Mouse (Mus musculus) E14TG2a.4 (cell line): ENCODE measurements around the gene Nbas.

Experiments used
- H3K27me3 ChIP-seq: 2 replicates; pipeline ENCODE4 v1.6.1; 2014; ENCODE audit warnings: low read length, control low read depth; ENCODE audit not compliant: insufficient read depth
- H3K36me3 ChIP-seq: 2 replicates; pipeline ENCODE4 v1.6.1; 2014; ENCODE audit warnings: low read length, control low read depth; ENCODE audit not compliant: insufficient read depth
- H3K4me1 ChIP-seq: replicated peaks from 2 replicates; pipeline ENCODE4 v1.6.1; 2014; ENCODE audit warnings: low read depth, low read length, control low read depth
- H3K4me3 ChIP-seq: replicated peaks from 2 replicates; pipeline ENCODE4 v1.5.1; 2014; ENCODE audit warnings: mild to moderate bottlenecking, low read length
- H3K9me3 ChIP-seq: 2 replicates; pipeline ENCODE4 v1.6.1; 2014; ENCODE audit warnings: low read length, control low read depth
- CTCF ChIP-seq: conservative IDR thresholded peaks from 2 replicates; pipeline ENCODE4 v1.5.1; 2014; ENCODE audit warnings: low read length
- NANOG ChIP-seq: IDR thresholded peaks from 2 replicates; pipeline ENCODE4 v1.6.1; 2014; ENCODE audit warnings: borderline replicate concordance, low read length, mixed read lengths
- POU5F1 ChIP-seq: IDR thresholded peaks from 2 replicates; pipeline ENCODE4 v1.6.1; 2014; ENCODE audit warnings: low read length, borderline replicate concordance

The Nbas gene

DNA sequence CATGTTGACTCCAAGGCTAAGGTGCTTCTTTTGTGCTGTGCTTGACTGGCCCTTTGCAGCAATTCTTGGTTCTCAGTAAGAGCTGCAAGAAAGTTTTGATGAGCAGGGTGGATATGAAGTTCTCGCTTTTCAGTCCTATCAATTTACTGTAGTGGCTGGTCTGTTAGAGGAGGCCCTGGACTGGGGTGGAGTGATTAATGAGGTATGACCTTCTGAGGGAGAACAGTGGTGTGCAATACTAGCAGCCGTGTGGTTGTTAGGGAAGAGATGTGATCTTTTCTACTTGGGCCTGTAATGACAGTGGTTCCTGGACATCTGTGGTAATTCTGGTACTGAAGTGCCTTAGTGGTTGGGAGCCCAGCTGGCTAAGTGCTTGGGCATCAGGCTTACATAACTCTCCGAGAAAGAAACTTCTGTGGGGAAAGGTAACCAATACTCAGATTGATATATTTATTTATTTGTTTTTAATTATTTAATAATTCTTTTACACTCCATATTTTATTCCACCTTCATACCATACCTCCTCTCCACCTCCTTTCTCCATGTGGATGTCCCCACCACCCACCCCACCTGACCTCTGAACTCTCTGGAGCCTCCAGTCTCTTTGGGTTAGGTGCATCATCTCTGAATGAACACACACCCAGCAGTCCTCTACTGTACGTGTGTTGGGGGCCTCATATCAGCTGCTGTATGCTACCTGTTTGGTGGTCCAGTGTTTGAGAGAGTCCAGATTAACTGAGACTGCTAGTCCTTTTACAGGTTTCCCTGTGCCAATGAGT is 175.9 kb downstream of the Nbas start:
- H3K27me3 ChIP-seq = no peaks in the 10 kb centered on the region
- no peak for TF ChIP-seq NANOG
- TF ChIP-seq POU5F1 = no peak
- no peak for TF ChIP-seq CTCF
- no peaks in the 10 kb centered on the region for H3K9me3 ChIP-seq
- no peaks in the 10 kb centered on the region for H3K36me3 ChIP-seq
- no peak overlapping the region for H3K4me3 ChIP-seq
- no peaks in the 10 kb centered on the region for H3K4me1 ChIP-seq

GRCm38 (mm10) chr12:13445486-13446065 is 176.6 kb downstream of the Nbas start:
- Histone ChIP-seq H3K36me3 (no peaks in the 10 kb centered on the region), H3K9me3 (no peaks in the 10 kb centered on the region), H3K27me3 (no peaks in the 10 kb centered on the region), H3K4me1 (no peaks in the 10 kb centered on the region), H3K4me3 (no peak overlapping the region)
- TF ChIP-seq POU5F1 (no peak), NANOG (no peak), CTCF (no peak)

DNA sequence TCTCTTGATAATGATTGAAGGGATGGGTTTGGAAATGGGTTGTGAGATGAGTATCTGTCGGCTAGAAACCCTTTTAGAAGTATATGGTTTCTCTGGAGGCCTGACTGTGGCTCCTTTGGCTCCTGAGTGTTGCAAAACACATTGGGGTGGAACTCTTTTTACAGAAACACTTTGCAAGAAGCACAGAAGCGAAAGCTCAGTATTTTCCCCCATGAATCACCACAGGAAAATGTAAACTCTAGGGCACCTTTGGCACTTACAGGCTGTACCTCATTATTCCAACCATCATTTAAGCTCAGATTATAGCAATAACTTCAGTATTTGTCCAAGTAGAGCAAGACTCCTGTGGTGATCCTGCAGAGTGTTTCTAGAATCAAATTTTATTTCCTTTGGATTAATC is 180.0 kb downstream of the Nbas start:
- Histone ChIP-seq H3K36me3 (no peaks in the 10 kb centered on the region), H3K4me3 (no peak overlapping the region), H3K27me3 (no peaks in the 10 kb centered on the region), H3K9me3 (no peaks in the 10 kb centered on the region), H3K4me1 (no peaks in the 10 kb centered on the region)
- TF ChIP-seq POU5F1 = no peak
- no peak for TF ChIP-seq CTCF
- no peak for TF ChIP-seq NANOG

DNA sequence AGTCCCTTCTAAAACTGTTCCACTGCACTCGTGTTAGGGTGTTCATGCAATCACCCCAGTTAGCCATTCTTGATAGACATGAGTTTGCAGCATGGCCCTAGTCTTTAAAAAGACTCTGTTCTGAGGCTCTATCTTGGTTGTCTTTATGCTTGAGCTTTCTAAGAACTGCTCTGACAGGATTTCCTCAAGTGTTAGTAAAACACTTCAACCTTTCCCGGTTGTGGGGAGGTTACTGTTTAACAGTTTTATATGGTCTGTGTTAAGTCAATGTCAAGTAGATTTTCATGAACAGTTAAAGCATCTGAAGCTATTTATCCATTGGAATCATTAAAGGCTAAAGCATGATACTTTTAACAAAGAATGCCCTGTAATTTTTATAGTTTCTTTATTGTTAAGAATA is 183.1 kb downstream of the Nbas start:
- Histone ChIP-seq H3K4me1 (no peaks in the 10 kb centered on the region), H3K36me3 (no peaks in the 10 kb centered on the region), H3K9me3 (no peaks in the 10 kb centered on the region), H3K4me3 (no peak overlapping the region), H3K27me3 (no peaks in the 10 kb centered on the region)
- TF ChIP-seq POU5F1 (no peak), CTCF (no peak), NANOG (no peak)

GRCm38 (mm10) chr12:13460223-13460853 is 191.4 kb downstream of the Nbas start:
- Histone ChIP-seq H3K9me3 (no peaks in the 10 kb centered on the region), H3K27me3 (no peaks in the 10 kb centered on the region), H3K4me1 (no peaks in the 10 kb centered on the region)

DNA sequence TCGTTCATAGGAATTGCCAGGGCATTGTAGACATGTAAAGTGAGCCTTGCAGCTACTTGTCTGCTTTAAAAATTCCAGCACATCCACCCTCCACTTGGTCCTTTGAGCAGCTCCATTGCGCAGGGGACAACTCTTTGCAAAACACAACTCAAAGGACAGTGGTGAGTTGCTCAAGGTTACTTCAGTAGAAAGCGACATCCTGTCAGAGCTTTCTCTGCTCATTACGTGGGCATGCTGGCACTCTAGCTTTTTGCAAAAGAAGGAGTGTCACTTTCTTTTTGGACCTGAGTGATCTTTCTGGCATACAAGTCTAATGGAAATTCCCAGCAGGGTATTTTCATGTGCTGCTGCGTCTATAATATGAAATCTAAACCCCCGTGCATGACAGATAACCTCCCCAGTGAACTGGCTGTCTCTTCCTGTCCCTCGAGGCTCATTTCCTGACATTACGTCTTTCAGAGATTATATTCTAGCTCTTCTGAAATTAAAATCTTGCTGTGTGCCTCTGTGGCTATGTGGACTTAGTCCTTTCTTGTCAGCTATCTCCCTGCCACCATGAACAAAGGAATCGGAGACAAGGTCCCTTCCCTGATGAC is 192.7 kb downstream of the Nbas start:
- Histone ChIP-seq H3K9me3 (no peaks in the 10 kb centered on the region), H3K4me1 (no peaks in the 10 kb centered on the region), H3K27me3 (no peaks in the 10 kb centered on the region), H3K4me3 (no peak overlapping the region), H3K36me3 (no peaks in the 10 kb centered on the region)
- TF ChIP-seq CTCF (no peak), NANOG (no peak), POU5F1 (no peak)

More at GRCm38 (mm10) chr12:13460223-13460853, 191.4 kb downstream of the Nbas start:
- Histone ChIP-seq H3K4me3 (no peak overlapping the region), H3K36me3 (no peaks in the 10 kb centered on the region)
- TF ChIP-seq NANOG = no peak
- no peak for TF ChIP-seq POU5F1
- no peak for TF ChIP-seq CTCF

DNA sequence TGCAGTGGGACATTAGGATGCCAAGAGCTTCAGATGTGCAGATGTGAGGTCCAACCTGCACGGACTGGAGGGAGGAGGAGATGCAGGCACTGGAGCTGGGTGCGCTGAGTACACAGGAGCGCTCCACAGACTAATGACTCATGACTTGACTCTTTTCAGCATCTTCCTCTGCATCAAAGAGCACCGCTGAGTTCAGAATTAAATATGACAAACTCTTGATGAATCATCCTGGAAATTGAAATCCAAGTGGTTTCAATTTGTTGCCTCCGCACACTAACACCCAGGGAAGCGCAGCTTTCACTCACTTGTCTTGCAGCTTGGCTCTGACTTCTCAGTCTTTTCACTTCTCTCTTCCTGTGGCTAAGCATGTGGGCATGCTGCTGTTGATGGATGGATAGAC is 193.5 kb downstream of the Nbas start:
- Histone ChIP-seq H3K27me3 (no peaks in the 10 kb centered on the region), H3K9me3 (no peaks in the 10 kb centered on the region), H3K36me3 (no peaks in the 10 kb centered on the region), H3K4me3 (no peak overlapping the region), H3K4me1 (no peaks in the 10 kb centered on the region)
- TF ChIP-seq NANOG = no peak
- no peak for TF ChIP-seq CTCF
- no peak for TF ChIP-seq POU5F1

- no peaks in the 10 kb centered on the region for H3K36me3 ChIP-seq
- H3K4me1 ChIP-seq = no peaks in the 10 kb centered on the region
- H3K4me3 ChIP-seq = no peak overlapping the region
- no peaks in the 10 kb centered on the region for H3K27me3 ChIP-seq
- TF ChIP-seq POU5F1 (no peak), CTCF (no peak), NANOG (no peak)
- H3K9me3 ChIP-seq = no peaks in the 10 kb centered on the region
These were observed 196.6 kb downstream of the Nbas start for GRCm38 (mm10) chr12:13465554-13465953.
